Mouse (Mus musculus): Measurements from ENCODE around the gene Dnah12.

DNA sequence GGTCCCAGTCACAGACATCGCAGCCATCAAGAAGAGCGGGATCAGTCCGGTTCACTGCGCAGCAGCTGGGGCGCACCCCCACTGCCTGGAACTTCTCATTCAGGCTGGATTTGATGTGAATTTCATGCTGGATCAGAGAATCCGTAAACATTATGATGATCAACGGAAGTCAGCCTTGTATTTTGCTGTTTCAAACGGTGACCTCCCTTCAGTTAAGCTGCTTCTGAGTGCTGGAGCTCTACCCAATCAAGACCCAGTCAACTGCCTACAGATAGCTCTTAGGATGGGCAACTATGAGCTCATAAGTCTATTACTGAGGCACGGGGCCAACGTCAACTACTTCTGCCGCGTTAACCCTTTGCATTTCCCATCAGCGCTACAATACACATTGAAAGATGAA is 218.8 kb downstream of the Dnah12 start:
- TF ChIP-seq FOSL1 (IDR thresholded peaks at IDR 0.05; ENCODE audit: insufficient read depth, low read length, poor library complexity, severe bottlenecking) (no peak), MAX (IDR thresholded peaks at IDR 0.05) (no peak), CTCF (IDR thresholded peaks at IDR 0.05; ENCODE audit: control insufficient read depth, insufficient read depth, insufficient read length) (no peak)

All from C2C12 (cell line).